Mouse (Mus musculus) midbrain, embryonic 11.5 days (tissue): ENCODE results near the gene Acot13. TPM values are rescaled to one million over a fixed set of nuclear protein-coding genes. Genes with fewer than 3 reads are reported as not detected.

Experiments used
- ATAC-seq: fragments of 200-750 bp; cut with Nextera tagmentation; 2 replicates; pipeline ENCODE4 v1.8.0; 2017; ENCODE audit warnings: moderate TSS enrichment, moderate library complexity; ENCODE audit not compliant: low FRiP score
- DNase-seq: peaks from one replicate; pipeline ENCODE4 v3.0.0; 2015; ENCODE audit warnings: low spot score; ENCODE audit errors: missing footprints
- H3K27ac ChIP-seq: fragments of 300-500 bp; sonication (generic); 2 replicates; pipeline ENCODE4 v1.5.1; 2014; ENCODE audit warnings: low read depth, low read length
- H3K27me3 ChIP-seq: fragments of 300-500 bp; sonication (generic); 2 replicates; pipeline ENCODE4 v1.6.1; 2014; ENCODE audit warnings: mild to moderate bottlenecking, low read length, moderate library complexity, mixed read lengths; ENCODE audit not compliant: control insufficient read depth, insufficient read depth
- H3K36me3 ChIP-seq: fragments of 300-500 bp; sonication (generic); 2 replicates; pipeline ENCODE4 v1.6.1; 2014; ENCODE audit warnings: mild to moderate bottlenecking, low read length, moderate library complexity, mixed read lengths; ENCODE audit not compliant: control insufficient read depth, insufficient read depth
- H3K4me1 ChIP-seq: fragments of 300-500 bp; sonication (generic); 2 replicates; pipeline ENCODE4 v1.6.1; 2014; ENCODE audit warnings: low read length; ENCODE audit not compliant: control insufficient read depth, insufficient read depth
- H3K4me2 ChIP-seq: fragments of 300-500 bp; sonication (generic); 2 replicates; pipeline ENCODE4 v1.6.1; 2014; ENCODE audit warnings: mild to moderate bottlenecking, moderate library complexity
- H3K4me3 ChIP-seq: fragments of 300-500 bp; sonication (generic); 2 replicates; pipeline ENCODE4 v1.5.1; 2014; ENCODE audit warnings: low read depth, low read length
- H3K9ac ChIP-seq: fragments of 300-500 bp; sonication (generic); 2 replicates; pipeline ENCODE4 v1.6.1; 2014; ENCODE audit warnings: low read length
- H3K9me3 ChIP-seq: fragments of 300-500 bp; sonication (generic); 2 replicates; pipeline ENCODE4 v1.6.1; 2016; ENCODE audit warnings: low read length; ENCODE audit not compliant: control insufficient read depth
- WGBS: fragments of 180-500 bp; shearing (Covaris S2); extraction: QIAGEN DNeasy Blood & Tissue Kit; methylation state at CpG from one replicate; pipeline ENCODE4 v1.1.7; 2014; 5-methylcytosine and 5-hydroxymethylcytosine counted together
- polyA plus RNA-seq: library from polyadenylated mRNA; unstranded; fragments of >200 nt; fragmentation: Nextera tagmentation; extraction: Ambion mirVana; gene quantifications from 2 replicates; pipeline ENCODE4 v1.2.1, GENCODE M21; 2014

Acot13 gene
- polyA plus RNA-seq, 1 experiment from 2014 or later, result 58.8 TPM

- Histone ChIP-seq H3K4me3 (peak overlapping the region; percentile 99), H3K36me3 (no peaks in the 10 kb centered on the region), H3K9me3 (no peaks in the 10 kb centered on the region), H3K27me3 (no peaks in the 10 kb centered on the region), H3K4me2 (peak overlapping the region; percentile 67), H3K4me1 (peaks cover 12% of the 10 kb centered on the region), H3K9ac (peak overlapping the region; percentile 31), H3K27ac (0 out of 2 replicates have a peak overlapping the region, but pooled peaks have one; percentile 0)
- under 1% methylated on average over 31 of the region's 31 CpGs for WGBS
- DNase-seq (peak; percentile 94), ATAC-seq (peak; percentile 14)
Observed at GRCm38 (mm10) chr13:24799925-24800673, 31.2 kb downstream of the Acot13 start.

- Histone ChIP-seq H3K9me3 (no peaks in the 10 kb centered on the region), H3K27ac (no peak overlapping the region), H3K4me2 (peak overlapping the region; percentile 67; the same call in 1 of the 2 replicates), H3K36me3 (no peaks in the 10 kb centered on the region), H3K4me1 (peaks cover 12% of the 10 kb centered on the region), H3K4me3 (no peak overlapping the region; the same call in 1 of the 2 replicates), H3K27me3 (no peaks in the 10 kb centered on the region), H3K9ac (peak overlapping the region; percentile 31; the same call in 1 of the 2 replicates)
- no peak for DNase-seq
- ATAC-seq, result no peak
- 78% methylated on average over 5 of the region's 5 CpGs for WGBS
Observed at GRCm38 (mm10) chr13:24799378-24799777, 32.0 kb downstream of the Acot13 start.

GRCm38 (mm10) chr13:24798686-24799085 is 32.7 kb downstream of the Acot13 start:
- H3K27ac ChIP-seq, result no peak overlapping the region
- no peak overlapping the region for H3K4me3 ChIP-seq
- WGBS, result 99% methylated on average over 4 of the region's 4 CpGs
- ATAC-seq, result no peak
- no peak overlapping the region for H3K9ac ChIP-seq
- peaks cover 7% of the 10 kb centered on the region for H3K4me1 ChIP-seq
- H3K9me3 ChIP-seq, result no peaks in the 10 kb centered on the region
- DNase-seq, result peak; percentile 69
- H3K36me3 ChIP-seq, result no peaks in the 10 kb centered on the region
- H3K27me3 ChIP-seq, result no peaks in the 10 kb centered on the region
- no peak overlapping the region for H3K4me2 ChIP-seq

GRCm38 (mm10) chr13:24792411-24793045 is 38.8 kb downstream of the Acot13 start:
- H3K27ac ChIP-seq, result no peak overlapping the region
- no peaks in the 10 kb centered on the region for H3K27me3 ChIP-seq
- no peaks in the 10 kb centered on the region for H3K36me3 ChIP-seq
- no peak for DNase-seq
- H3K4me1 ChIP-seq, result no peaks in the 10 kb centered on the region
- no peaks in the 10 kb centered on the region for H3K9me3 ChIP-seq
- H3K4me2 ChIP-seq, result no peak overlapping the region
- H3K9ac ChIP-seq, result no peak overlapping the region
- no peak for ATAC-seq
- no peak overlapping the region for H3K4me3 ChIP-seq
- 84% methylated on average over 9 of the region's 9 CpGs for WGBS

GRCm38 (mm10) chr13:24791349-24791748 is 40.0 kb downstream of the Acot13 start:
- no peaks in the 10 kb centered on the region for H3K27me3 ChIP-seq
- H3K9ac ChIP-seq, result no peak overlapping the region
- H3K4me2 ChIP-seq, result no peak overlapping the region
- no peaks in the 10 kb centered on the region for H3K4me1 ChIP-seq
- H3K4me3 ChIP-seq, result no peak overlapping the region
- WGBS, result 76% methylated on average over 2 of the region's 2 CpGs
- DNase-seq, result no peak
- ATAC-seq, result no peak
- no peak overlapping the region for H3K27ac ChIP-seq
- H3K36me3 ChIP-seq, result no peaks in the 10 kb centered on the region
- H3K9me3 ChIP-seq, result no peaks in the 10 kb centered on the region

GRCm38 (mm10) chr13:24787477-24787876 is 43.9 kb downstream of the Acot13 start:
- H3K4me3 ChIP-seq, result no peak overlapping the region
- ATAC-seq (no peak), DNase-seq (no peak)
- H3K4me1 ChIP-seq, result no peaks in the 10 kb centered on the region
- no peak overlapping the region for H3K4me2 ChIP-seq
- no peaks in the 10 kb centered on the region for H3K9me3 ChIP-seq
- H3K36me3 ChIP-seq, result no peaks in the 10 kb centered on the region
- no peaks in the 10 kb centered on the region for H3K27me3 ChIP-seq
- WGBS, result 92% methylated on average over 5 of the region's 5 CpGs
- no peak overlapping the region for H3K27ac ChIP-seq
- H3K9ac ChIP-seq, result no peak overlapping the region

GRCm38 (mm10) chr13:24786014-24786490 is 45.3 kb downstream of the Acot13 start:
- no peak for ATAC-seq
- H3K36me3 ChIP-seq, result no peaks in the 10 kb centered on the region

GRCm38 (mm10) chr13:24781916-24782315 is 49.4 kb downstream of the Acot13 start:
- Histone ChIP-seq H3K9ac (no peak overlapping the region), H3K4me1 (no peaks in the 10 kb centered on the region), H3K27ac (no peak overlapping the region), H3K9me3 (no peaks in the 10 kb centered on the region), H3K4me2 (no peak overlapping the region), H3K4me3 (no peak overlapping the region), H3K27me3 (no peaks in the 10 kb centered on the region), H3K36me3 (no peaks in the 10 kb centered on the region)
- no peak for ATAC-seq
- DNase-seq, result no peak
- 86% methylated on average over 5 of the region's 5 CpGs for WGBS

More at GRCm38 (mm10) chr13:24786014-24786490, 45.3 kb downstream of the Acot13 start:
- H3K27me3 ChIP-seq, result no peaks in the 10 kb centered on the region
- H3K27ac ChIP-seq, result no peak overlapping the region
- no peaks in the 10 kb centered on the region for H3K9me3 ChIP-seq
- H3K4me1 ChIP-seq, result no peaks in the 10 kb centered on the region
- H3K4me3 ChIP-seq, result no peak overlapping the region
- H3K4me2 ChIP-seq, result no peak overlapping the region
- 40% methylated on average over 11 of the region's 11 CpGs for WGBS
- no peak overlapping the region for H3K9ac ChIP-seq
- no peak for DNase-seq

- no peak for DNase-seq
- whole genome bisulfite sequencing, result 90% methylated on average over 8 of the region's 8 CpGs
- H3K27me3 ChIP-seq, result no peaks in the 10 kb centered on the region
- no peak overlapping the region for H3K9ac ChIP-seq
- no peaks in the 10 kb centered on the region for H3K9me3 ChIP-seq
- H3K36me3 ChIP-seq, result no peaks in the 10 kb centered on the region
- H3K4me1 ChIP-seq, result no peaks in the 10 kb centered on the region
- H3K27ac ChIP-seq, result no peak overlapping the region
- no peak for ATAC-seq
- no peak overlapping the region for H3K4me3 ChIP-seq
- H3K4me2 ChIP-seq, result no peak overlapping the region
Observed at GRCm38 (mm10) chr13:24778706-24779380, 52.5 kb downstream of the Acot13 start.
